Mouse (Mus musculus) stomach, embryonic 16.5 days (tissue): ENCODE measurements around the gene Arhgef2. TPM values are rescaled to one million over a fixed set of nuclear protein-coding genes. Genes with fewer than 3 reads are reported as not detected.

ENCODE experiments used
- ATAC-seq: fragments of 200-750 bp; cut with Nextera tagmentation; 2 replicates; pipeline ENCODE4 v1.8.0; 2017; ENCODE audit warnings: moderate number of reproducible peaks, moderate TSS enrichment; ENCODE audit not compliant: insufficient read depth, low FRiP score
- H3K27ac ChIP-seq: fragments of 300-500 bp; sonication (generic); 2 replicates; pipeline ENCODE4 v1.5.1; 2014; ENCODE audit warnings: low read length
- H3K27me3 ChIP-seq: fragments of 300-500 bp; sonication (generic); 2 replicates; pipeline ENCODE4 v1.6.1; 2014; ENCODE audit warnings: low read length, control low read depth, mixed read lengths; ENCODE audit not compliant: control insufficient read depth, insufficient read depth
- H3K36me3 ChIP-seq: fragments of 300-500 bp; sonication (generic); 2 replicates; pipeline ENCODE4 v1.6.1; 2014; ENCODE audit warnings: low read length; ENCODE audit not compliant: control insufficient read depth, insufficient read depth
- H3K4me1 ChIP-seq: fragments of 300-500 bp; sonication (generic); 2 replicates; pipeline ENCODE4 v1.6.1; 2014; ENCODE audit warnings: low read length, control low read depth, mixed read lengths; ENCODE audit not compliant: control insufficient read depth, insufficient read depth
- H3K4me2 ChIP-seq: fragments of 300-500 bp; sonication (generic); 2 replicates; pipeline ENCODE4 v1.6.1; 2014; ENCODE audit warnings: low read depth, low read length, mixed read lengths
- H3K4me3 ChIP-seq: fragments of 300-500 bp; sonication (generic); replicated peaks from 2 replicates; pipeline ENCODE4 v1.5.1; 2014; ENCODE audit warnings: mild to moderate bottlenecking, low read length
- H3K9ac ChIP-seq: fragments of 300-500 bp; sonication (generic); 2 replicates; pipeline ENCODE4 v1.6.1; 2014; ENCODE audit warnings: low read length
- H3K9me3 ChIP-seq: fragments of 300-500 bp; sonication (generic); replicated peaks from 2 replicates; pipeline ENCODE4 v1.6.1; 2016; ENCODE audit warnings: low read length, control low read depth; ENCODE audit not compliant: control insufficient read depth
- WGBS: fragments of 180-500 bp; shearing (Covaris S2); extraction: QIAGEN DNeasy Blood & Tissue Kit; methylation state at CpG from one replicate; pipeline ENCODE4 v1.1.7; 2014; 5-methylcytosine and 5-hydroxymethylcytosine counted together
- polyA plus RNA-seq: library from polyadenylated mRNA; unstranded; fragments of >200 nt; fragmentation: Nextera tagmentation; extraction: Ambion mirVana; gene quantifications from 2 replicates; pipeline ENCODE4 v1.2.1, GENCODE M21; 2015

Gene Arhgef2
- polyA plus RNA-seq, 1 experiment from 2014 or later, result 81.3 TPM

GRCm38 (mm10) chr3:88636555-88636986 lies 30.8 kb downstream of the Arhgef2 start:
- Histone ChIP-seq H3K4me3 (no peak overlapping the region), H3K4me2 (no peak overlapping the region), H3K27me3 (no peaks in the 10 kb centered on the region), H3K9ac (no peak overlapping the region), H3K4me1 (no peaks in the 10 kb centered on the region), H3K9me3 (no peaks in the 10 kb centered on the region), H3K36me3 (peaks cover 51% of the 10 kb centered on the region), H3K27ac (no peak overlapping the region)
- 88% methylated on average over 8 of the region's 8 CpGs for WGBS
- no peak for ATAC-seq

GRCm38 (mm10) chr3:88637134-88637533 lies 31.4 kb downstream of the Arhgef2 start:
- H3K9ac ChIP-seq, result no peak overlapping the region
- 94% methylated on average over 5 of the region's 5 CpGs for WGBS
- no peak for ATAC-seq
- no peak overlapping the region for H3K4me2 ChIP-seq
- H3K27me3 ChIP-seq, result no peaks in the 10 kb centered on the region
- no peak overlapping the region for H3K27ac ChIP-seq
- peaks cover 55% of the 10 kb centered on the region for H3K36me3 ChIP-seq
- no peaks in the 10 kb centered on the region for H3K4me1 ChIP-seq
- no peak overlapping the region for H3K4me3 ChIP-seq
- no peaks in the 10 kb centered on the region for H3K9me3 ChIP-seq

GRCm38 (mm10) chr3:88639239-88639638 lies 33.5 kb downstream of the Arhgef2 start:
- Histone ChIP-seq H3K4me3 (no peak overlapping the region), H3K9me3 (no peaks in the 10 kb centered on the region), H3K27me3 (no peaks in the 10 kb centered on the region), H3K9ac (no peak overlapping the region), H3K4me1 (no peaks in the 10 kb centered on the region), H3K36me3 (peaks cover 65% of the 10 kb centered on the region), H3K4me2 (no peak overlapping the region), H3K27ac (no peak overlapping the region)
- no peak for ATAC-seq
- WGBS, result 95% methylated on average over 12 of the region's 12 CpGs

GRCm38 (mm10) chr3:88640676-88641075 lies 34.9 kb downstream of the Arhgef2 start:
- no peak overlapping the region for H3K4me2 ChIP-seq
- H3K27ac ChIP-seq, result no peak overlapping the region
- H3K9ac ChIP-seq, result no peak overlapping the region
- peaks cover 54% of the 10 kb centered on the region for H3K36me3 ChIP-seq
- H3K4me3 ChIP-seq, result no peak overlapping the region
- H3K4me1 ChIP-seq, result no peaks in the 10 kb centered on the region
- H3K9me3 ChIP-seq, result no peaks in the 10 kb centered on the region
- no peak for ATAC-seq
- no peaks in the 10 kb centered on the region for H3K27me3 ChIP-seq
- 78% methylated on average over 1 of the region's 1 CpGs for WGBS

GRCm38 (mm10) chr3:88643078-88643477 lies 37.3 kb downstream of the Arhgef2 start:
- H3K9me3 ChIP-seq, result no peaks in the 10 kb centered on the region
- no peak overlapping the region for H3K4me3 ChIP-seq
- ATAC-seq, result no peak
- H3K4me1 ChIP-seq, result no peaks in the 10 kb centered on the region
- 80% methylated on average over 5 of the region's 5 CpGs for WGBS
- H3K4me2 ChIP-seq, result no peak overlapping the region
- H3K27me3 ChIP-seq, result no peaks in the 10 kb centered on the region
- H3K36me3 ChIP-seq, result peaks cover 48% of the 10 kb centered on the region
- no peak overlapping the region for H3K9ac ChIP-seq
- H3K27ac ChIP-seq, result no peak overlapping the region

GRCm38 (mm10) chr3:88645937-88646336 lies 40.2 kb downstream of the Arhgef2 start:
- H3K36me3 ChIP-seq, result peaks cover 30% of the 10 kb centered on the region
- no peak for ATAC-seq
- no peaks in the 10 kb centered on the region for H3K27me3 ChIP-seq
- H3K4me3 ChIP-seq, result no peak overlapping the region
- H3K27ac ChIP-seq, result no peak overlapping the region
- 91% methylated on average over 12 of the region's 12 CpGs for WGBS
- no peak overlapping the region for H3K4me2 ChIP-seq
- H3K9ac ChIP-seq, result no peak overlapping the region
- no peaks in the 10 kb centered on the region for H3K4me1 ChIP-seq
- H3K9me3 ChIP-seq, result no peaks in the 10 kb centered on the region

GRCm38 (mm10) chr3:88646426-88646995 lies 40.7 kb downstream of the Arhgef2 start:
- no peaks in the 10 kb centered on the region for H3K4me1 ChIP-seq
- H3K27ac ChIP-seq, result no peak overlapping the region
- H3K9me3 ChIP-seq, result no peaks in the 10 kb centered on the region
- H3K4me2 ChIP-seq, result no peak overlapping the region
- peaks cover 30% of the 10 kb centered on the region for H3K36me3 ChIP-seq
- WGBS, result 74% methylated on average over 6 of the region's 6 CpGs
- no peaks in the 10 kb centered on the region for H3K27me3 ChIP-seq
- H3K4me3 ChIP-seq, result no peak overlapping the region
- no peak for ATAC-seq
- H3K9ac ChIP-seq, result no peak overlapping the region

- Histone ChIP-seq H3K4me3 (no peak overlapping the region), H3K4me1 (no peaks in the 10 kb centered on the region), H3K27ac (no peak overlapping the region), H3K9me3 (no peaks in the 10 kb centered on the region), H3K4me2 (no peak overlapping the region), H3K36me3 (peaks cover 27% of the 10 kb centered on the region), H3K9ac (no peak overlapping the region), H3K27me3 (no peaks in the 10 kb centered on the region)
- ATAC-seq, result no peak
- 84% methylated on average over 3 of the region's 3 CpGs for WGBS
These were observed 41.3 kb downstream of the Arhgef2 start for GRCm38 (mm10) chr3:88647076-88647475.

GRCm38 (mm10) chr3:88647779-88648413 lies 42.1 kb downstream of the Arhgef2 start:
- ATAC-seq, result no peak
- H3K36me3 ChIP-seq, result peaks cover 22% of the 10 kb centered on the region
- no peak overlapping the region for H3K27ac ChIP-seq
- H3K27me3 ChIP-seq, result no peaks in the 10 kb centered on the region
- 86% methylated on average over 14 of the region's 14 CpGs for whole genome bisulfite sequencing
- H3K9ac ChIP-seq, result no peak overlapping the region
- H3K9me3 ChIP-seq, result no peaks in the 10 kb centered on the region
- H3K4me3 ChIP-seq, result no peak overlapping the region
- H3K4me2 ChIP-seq, result no peak overlapping the region
- no peaks in the 10 kb centered on the region for H3K4me1 ChIP-seq
